Mouse (Mus musculus) cerebellum, adult 2 months (tissue): Measurements from ENCODE around the gene Kcnj4. TPM values are rescaled to one million over a fixed set of nuclear protein-coding genes. Genes with fewer than 3 reads are reported as not detected.

ENCODE experiments used
- DNase-seq, 2 experiments: peaks; one replicate each; pipeline ENCODE4 v3.0.0; 2021
- H3K27ac ChIP-seq: fragments of 200-500 bp; 2 replicates; pipeline ENCODE4 v1.5.1; 2012; ENCODE audit warnings: low read length, control low read depth, inconsistent platforms; ENCODE audit not compliant: insufficient read depth
- H3K27me3 ChIP-seq: fragments of 200-500 bp; 2 replicates; pipeline ENCODE4 v1.6.1; 2012; ENCODE audit warnings: inconsistent platforms, mild to moderate bottlenecking, low read length, moderate library complexity; ENCODE audit not compliant: control insufficient read depth, insufficient read depth
- H3K4me1 ChIP-seq: fragments of 200-500 bp; 2 replicates; pipeline ENCODE4 v1.6.1; 2011; ENCODE audit warnings: low read length; ENCODE audit not compliant: control insufficient read depth, insufficient read depth
- H3K4me3 ChIP-seq: fragments of 200-500 bp; replicated peaks from 2 replicates; pipeline ENCODE3; 2011; ENCODE audit warnings: mild to moderate bottlenecking, low read depth, low read length, control low read depth; ENCODE audit not compliant: insufficient read depth
- CTCF ChIP-seq: fragments of 200-500 bp; IDR thresholded peaks from 2 replicates; pipeline ENCODE4 v1.5.1; 2011; ENCODE audit warnings: low read depth, mild to moderate bottlenecking, control low read depth, low read length, moderate library complexity, borderline replicate concordance; ENCODE audit not compliant: insufficient read depth
- POLR2A ChIP-seq: fragments of 200-500 bp; IDR thresholded peaks from 2 replicates; pipeline ENCODE4 v1.6.1; 2011; ENCODE audit warnings: low read length, control low read depth, borderline replicate concordance; ENCODE audit not compliant: insufficient read depth
- WGBS: fragments of 180-500 bp; shearing (Covaris S2); methylation state at CpG from one replicate; pipeline ENCODE4 v1.1.7; 2018; 5-methylcytosine and 5-hydroxymethylcytosine counted together
- polyA plus RNA-seq: library from polyadenylated mRNA; depleted of rRNA; stranded (reverse); fragments of >200 nt; gene quantifications from 2 replicates; pipeline ENCODE4 v1.2.3, GENCODE M21; 2012

The Kcnj4 gene
- polyA plus RNA-seq, 1 experiment = 1.5 TPM

DNA sequence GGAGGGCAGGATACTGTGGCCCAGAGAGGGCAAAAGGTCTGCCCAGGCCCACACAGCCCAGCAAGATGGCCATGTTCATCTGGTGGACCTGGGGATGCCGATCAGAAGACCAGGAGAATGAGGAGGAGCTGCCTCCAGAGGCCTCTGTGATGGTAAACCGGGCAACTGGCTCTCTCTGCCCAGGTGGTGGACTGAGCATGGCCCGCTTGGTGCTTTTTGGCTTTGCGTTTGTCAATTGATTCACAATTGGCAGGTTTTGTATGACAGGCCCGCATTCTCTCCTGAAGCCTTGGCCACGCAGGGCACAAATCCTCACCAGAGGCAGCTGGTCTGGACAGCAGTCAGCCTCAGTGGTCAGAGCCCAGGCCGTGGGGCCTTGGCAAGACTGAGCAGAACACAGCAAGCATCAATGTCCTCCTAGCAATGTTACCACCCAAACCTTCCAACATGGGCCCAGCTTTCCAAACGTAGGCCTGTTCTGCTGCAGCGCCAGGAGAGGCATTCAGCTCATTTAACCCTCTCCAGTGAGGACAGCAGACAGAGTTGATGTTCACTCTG, 62.0 kb downstream of the Kcnj4 start:
- no peak for DNase-seq
- peak overlapping the region; percentile 88 for H3K4me3 ChIP-seq
- peaks cover 27% of the 10 kb centered on the region for H3K4me1 ChIP-seq
- WGBS = 46% methylated on average over 9 of the region's 9 CpGs
- H3K27me3 ChIP-seq = no peaks in the 10 kb centered on the region
- TF ChIP-seq CTCF = no peak
- TF ChIP-seq POLR2A = no peak
- H3K27ac ChIP-seq = no peak overlapping the region

DNA sequence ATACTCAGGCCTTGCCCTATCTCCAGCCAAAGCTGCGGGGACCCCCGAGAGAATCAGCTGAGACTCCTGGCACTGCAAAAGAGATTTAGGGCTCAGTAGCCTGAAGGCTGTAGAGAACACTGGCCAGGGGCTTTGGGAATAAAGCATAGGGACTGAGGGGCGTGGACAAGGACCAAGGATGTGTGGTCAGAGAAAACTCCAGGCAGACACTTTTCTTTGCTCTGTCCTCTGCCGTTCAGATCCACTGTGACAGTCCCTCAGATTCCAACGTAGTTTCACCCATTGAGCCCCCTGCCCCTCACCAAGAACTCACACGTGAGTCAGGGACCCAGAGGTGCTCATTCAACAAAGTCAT, 62.8 kb downstream of the Kcnj4 start:
- peak overlapping the region; percentile 78 for H3K27ac ChIP-seq
- TF ChIP-seq CTCF = no peak
- no peak for TF ChIP-seq POLR2A
- under 1% methylated on average over 6 of the region's 6 CpGs for WGBS

DNA sequence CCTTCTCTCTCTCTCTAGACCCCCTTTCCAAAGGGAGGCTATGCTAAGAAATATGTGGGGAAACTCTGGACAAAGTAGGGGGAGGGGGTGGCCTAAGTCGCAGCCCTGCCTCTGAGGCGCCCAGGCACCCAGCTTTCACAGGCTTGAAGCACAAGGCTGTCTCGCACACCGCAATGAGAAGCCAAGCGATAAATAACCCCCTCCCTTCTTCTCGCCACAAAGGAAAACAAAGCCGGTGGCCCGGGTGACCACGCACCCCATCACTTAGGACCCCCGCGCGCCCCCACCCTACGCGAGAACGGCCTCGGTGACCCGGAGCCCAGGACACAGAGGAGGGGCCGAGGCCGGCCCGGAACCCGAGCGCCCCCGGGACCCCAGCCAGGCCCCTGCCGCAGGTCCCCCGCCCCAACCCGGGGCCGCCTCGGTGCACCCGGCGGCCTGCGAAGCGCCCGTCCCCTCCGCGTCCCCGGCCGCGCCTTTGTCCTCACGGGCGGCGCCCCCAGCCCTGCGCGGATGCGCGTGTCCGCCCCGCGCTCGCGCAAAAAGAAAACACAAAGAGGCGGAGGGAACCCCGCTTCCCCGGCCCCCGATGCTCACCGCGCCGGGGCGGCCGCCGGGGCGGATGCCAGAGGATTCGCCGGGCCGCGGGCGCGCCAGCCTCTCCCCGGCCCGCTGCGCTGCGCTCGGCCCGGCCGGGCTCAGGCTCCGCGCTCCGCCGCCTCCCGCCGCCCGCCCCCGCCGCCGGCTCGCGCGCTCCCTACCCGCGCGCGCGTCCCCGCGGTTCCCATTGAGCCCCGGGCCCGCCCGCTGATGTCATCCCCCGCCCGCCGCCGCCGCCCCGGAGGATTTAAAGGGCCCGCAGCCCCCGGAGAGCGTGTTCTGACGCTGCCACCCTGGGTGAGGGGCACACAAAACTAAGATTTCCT, 63.4 kb downstream of the Kcnj4 start:
- H3K4me1 ChIP-seq = peaks cover 40% of the 10 kb centered on the region
- H3K4me3 ChIP-seq = peak overlapping the region; percentile 88
- H3K27me3 ChIP-seq = no peaks in the 10 kb centered on the region
- TF ChIP-seq POLR2A (0 out of 2 replicates have a peak, but pooled peaks have one; percentile 15), CTCF (no peak)
- H3K27ac ChIP-seq = peak overlapping the region; percentile 92
- DNase-seq = peak; percentile 84
- under 1% methylated on average over 98 of the region's 107 CpGs for WGBS

More for the DNA sequence above, 62.8 kb downstream of the Kcnj4 start:
- DNase-seq = no peak
- Histone ChIP-seq H3K4me3 (peak overlapping the region; percentile 88), H3K27me3 (no peaks in the 10 kb centered on the region), H3K4me1 (peaks cover 33% of the 10 kb centered on the region)

DNA sequence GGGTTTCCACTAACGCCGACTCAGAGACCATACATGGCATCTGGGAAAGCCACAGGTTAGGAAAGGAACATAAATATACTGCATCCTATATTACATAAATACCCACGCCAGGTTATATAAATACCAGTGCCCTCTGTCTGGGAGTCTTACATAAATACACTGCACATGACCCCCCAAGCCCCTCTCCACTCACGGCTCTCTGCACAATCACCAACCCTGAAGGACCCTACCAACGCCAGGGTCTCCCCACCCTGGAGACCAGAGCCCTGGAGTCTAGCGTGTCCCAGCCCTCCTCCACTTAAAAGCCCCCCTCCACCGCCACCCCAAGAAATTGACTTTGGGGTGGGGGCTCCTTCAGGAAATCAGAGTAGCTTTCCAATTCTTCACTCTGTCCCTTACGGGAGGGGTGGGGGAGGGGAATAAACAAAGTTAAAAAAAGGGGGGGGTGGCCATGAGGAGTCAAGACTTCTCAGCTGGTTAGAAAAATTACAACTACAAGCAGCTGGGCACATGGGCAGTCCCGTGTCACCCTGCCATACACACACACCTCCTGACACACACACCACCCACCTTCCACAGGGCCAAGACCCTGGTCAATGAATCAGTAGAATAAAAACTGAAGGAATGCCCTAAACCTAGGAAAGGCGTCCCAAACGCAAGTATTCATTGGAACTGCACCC, 64.2 kb downstream of the Kcnj4 start:
- peak overlapping the region; percentile 92; the same call in 1 of the 2 replicates for H3K27ac ChIP-seq
- peaks cover 48% of the 10 kb centered on the region for H3K4me1 ChIP-seq
- peak overlapping the region; percentile 60 for H3K4me3 ChIP-seq
- WGBS = 3% methylated on average over 11 of the region's 11 CpGs
- no peak for DNase-seq
- no peaks in the 10 kb centered on the region for H3K27me3 ChIP-seq
- no peak for TF ChIP-seq POLR2A
- no peak for TF ChIP-seq CTCF

DNA sequence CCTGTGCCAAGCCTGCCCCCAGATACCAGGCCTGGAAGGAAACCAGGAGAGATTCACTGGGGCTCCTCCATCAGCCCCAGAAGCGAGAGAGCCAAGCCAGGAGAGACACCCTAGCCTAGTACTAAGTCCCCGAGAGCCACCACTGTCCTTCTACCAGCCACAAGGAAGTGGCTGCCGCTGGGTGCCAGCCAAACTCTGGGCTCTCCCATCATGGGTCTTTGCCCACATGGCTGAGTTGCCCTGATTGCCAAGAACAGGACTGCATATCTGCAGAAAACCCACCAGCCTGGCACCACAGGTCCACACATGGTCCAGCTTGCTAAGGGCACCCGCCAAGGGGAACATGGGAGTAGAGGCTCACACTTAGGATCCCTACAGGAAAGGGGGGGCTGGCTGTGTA, 64.8 kb downstream of the Kcnj4 start:
- WGBS = 6% methylated on average over 4 of the region's 4 CpGs
- Histone ChIP-seq H3K4me1 (peaks cover 53% of the 10 kb centered on the region), H3K27ac (no peak overlapping the region), H3K27me3 (no peaks in the 10 kb centered on the region), H3K4me3 (peak overlapping the region; percentile 60)
- TF ChIP-seq POLR2A = no peak
- no peak for TF ChIP-seq CTCF
- DNase-seq = peak; percentile 68

DNA sequence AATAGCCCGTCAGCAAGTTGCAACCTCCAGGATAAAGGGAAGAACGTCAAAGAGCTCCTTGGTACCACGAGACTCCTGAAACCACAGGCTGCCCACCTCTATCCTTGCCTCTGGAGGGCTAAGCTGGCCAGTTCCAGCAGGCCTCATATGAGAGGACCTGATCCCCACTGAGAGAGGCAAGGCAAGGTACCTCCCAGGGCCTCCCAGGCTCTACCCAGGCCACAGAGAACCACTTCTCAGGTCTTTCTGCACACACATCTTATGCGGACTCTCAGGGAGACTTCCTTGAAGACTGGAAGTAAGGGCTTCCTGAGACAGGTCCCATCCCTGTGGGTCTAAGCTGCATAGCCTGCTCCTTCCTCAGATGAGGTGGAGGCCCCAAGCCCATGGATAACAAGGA, 65.7 kb downstream of the Kcnj4 start:
- peaks cover 62% of the 10 kb centered on the region for H3K4me1 ChIP-seq
- H3K27me3 ChIP-seq = no peaks in the 10 kb centered on the region
- H3K27ac ChIP-seq = no peak overlapping the region
- TF ChIP-seq CTCF (no peak), POLR2A (no peak)
- 89% methylated on average over 4 of the region's 4 CpGs for WGBS
- no peak overlapping the region for H3K4me3 ChIP-seq
- DNase-seq = no peak

DNA sequence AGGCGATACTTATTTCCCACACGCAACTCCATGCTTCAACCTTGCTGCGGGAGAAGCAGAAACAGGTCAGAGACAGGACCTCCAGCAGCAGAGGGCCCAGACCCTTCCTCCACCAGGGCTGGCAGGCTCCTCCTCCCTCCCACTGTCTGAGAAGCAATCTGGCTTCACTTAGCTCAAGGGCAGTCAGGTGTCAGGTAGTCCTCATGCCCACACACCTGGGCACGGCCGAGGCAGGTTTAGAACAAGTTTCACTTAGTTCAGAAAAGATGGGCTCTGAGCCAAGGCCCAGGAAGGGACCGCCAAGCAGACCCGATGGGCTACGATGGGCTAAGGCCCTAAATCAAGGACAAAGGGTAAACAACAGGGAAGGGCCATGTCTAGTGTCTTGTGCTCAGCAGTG, 66.2 kb downstream of the Kcnj4 start:
- 70% methylated on average over 8 of the region's 8 CpGs for WGBS
- no peaks in the 10 kb centered on the region for H3K27me3 ChIP-seq
- no peak overlapping the region for H3K27ac ChIP-seq
- TF ChIP-seq CTCF (no peak), POLR2A (no peak)
- no peak overlapping the region for H3K4me3 ChIP-seq
- peaks cover 62% of the 10 kb centered on the region for H3K4me1 ChIP-seq
- no peak for DNase-seq
